ENCODE assay signal across 9 mouse cellular contexts in genomic region chr11:102215511-102215910, GRCm38 (mm10). TPM values are rescaled to one million over a fixed set of nuclear protein-coding genes. Genes with fewer than 3 reads are reported as not detected.
DNase-seq lines count a peak whose midpoint lies in the region; ATAC-seq lines count a peak whose summit lies in the region.
"Had no signal": no experiment of that assay in that cellular context is flagged by ENCODE, and none has a peak within 500 bp of the region (broad histone marks: within the 10 kb centered on the region; RNA-seq: fewer than 3 reads in every experiment).

No protein-coding gene starts in this region.

- H3K27me3 ChIP-seq in midbrain, embryonic 10.5 days (ENCODE audit: low read depth, poor library complexity, severe bottlenecking): no peaks in the 10 kb centered on the region
- no peaks in the 10 kb centered on the region for H3K27me3 ChIP-seq in midbrain, embryonic 14.5 days (ENCODE audit: control insufficient read depth, insufficient read depth, low read length)
- H3K27me3 ChIP-seq in intestine, embryonic 14.5 days (replicated peaks; ENCODE audit: control insufficient read depth, insufficient read depth, low read length): no peaks in the 10 kb centered on the region
- H3K27me3 ChIP-seq in stomach, embryonic 14.5 days (ENCODE audit: control insufficient read depth, insufficient read depth, low read length): no peaks in the 10 kb centered on the region

- ATAC-seq in midbrain, embryonic 14.5 days (ENCODE audit: low FRiP score, low TSS enrichment): no peak
- ATAC-seq in intestine, embryonic 14.5 days (replicated peaks; ENCODE audit: low FRiP score, low TSS enrichment, low read depth): no peak
- ATAC-seq in stomach, embryonic 14.5 days (ENCODE audit: insufficient number of reproducible peaks, insufficient read depth, low FRiP score, low read depth): no peak
- ATAC-seq: inflammation-experienced regulatory T-cells, adult 6 months had no signal

- no peak overlapping the region for H3K4me3 ChIP-seq in midbrain, embryonic 10.5 days
- no peak overlapping the region for H3K4me3 ChIP-seq in midbrain, embryonic 14.5 days (replicated peaks; ENCODE audit: low read depth, low read length)
- no peak overlapping the region for H3K4me3 ChIP-seq in intestine, embryonic 14.5 days (ENCODE audit: low read depth, low read length)
- peak overlapping the region; percentile 8; the same call in 1 of the 2 replicates for H3K4me3 ChIP-seq in stomach, embryonic 14.5 days (ENCODE audit: low read depth, low read length)

- no peak overlapping the region for H3K4me2 ChIP-seq in midbrain, embryonic 14.5 days (ENCODE audit: low read length)
- peak overlapping the region; percentile 91 for H3K4me2 ChIP-seq in intestine, embryonic 14.5 days (ENCODE audit: low read length)
- H3K4me2 ChIP-seq in stomach, embryonic 14.5 days (replicated peaks; ENCODE audit: low read depth, low read length): peak overlapping the region; percentile 97

- peaks cover 37% of the 10 kb centered on the region for H3K36me3 ChIP-seq in midbrain, embryonic 10.5 days
- H3K36me3 ChIP-seq in midbrain, embryonic 14.5 days (ENCODE audit: control insufficient read depth, insufficient read depth, low read length): peaks cover 31% of the 10 kb centered on the region
- 0 out of 2 replicates have a peak, but pooled peaks cover 6% of the 10 kb centered on the region for H3K36me3 ChIP-seq in intestine, embryonic 14.5 days (ENCODE audit: control insufficient read depth, insufficient read depth, low read length)
- H3K36me3 ChIP-seq in stomach, embryonic 14.5 days (ENCODE audit: control insufficient read depth, insufficient read depth, low read length): no peaks in the 10 kb centered on the region

- WGBS in midbrain, embryonic 10.5 days: 85% methylated on average over 11 of the region's 11 CpGs
- WGBS in midbrain, embryonic 14.5 days: 76% methylated on average over 11 of the region's 11 CpGs
- WGBS in intestine, embryonic 14.5 days: 54% methylated on average over 11 of the region's 11 CpGs
- 62% methylated on average over 11 of the region's 11 CpGs for WGBS in stomach, embryonic 14.5 days

- H3K9ac ChIP-seq in midbrain, embryonic 14.5 days (replicated peaks; ENCODE audit: low read length): no peak overlapping the region
- H3K9ac ChIP-seq in intestine, embryonic 14.5 days (ENCODE audit: low read length): peak overlapping the region; percentile 27
- no peak overlapping the region; the same call in 1 of the 2 replicates for H3K9ac ChIP-seq in stomach, embryonic 14.5 days (replicated peaks; ENCODE audit: low read depth, low read length)

- peak; percentile 94 for DNase-seq in heart, adult 11 months
- no peak for DNase-seq in heart, adult 9 months (ENCODE audit: low spot score in 2 of 2)
- DNase-seq in midbrain, embryonic 10.5 days (ENCODE audit: low spot score): no peak
- no peak for DNase-seq in midbrain, embryonic 14.5 days
- DNase-seq in intestine, embryonic 14.5 days (ENCODE audit: low spot score): no peak
- no peak for DNase-seq in testis, postnatal 10 days (ENCODE audit: low spot score)
- DNase-seq in adrenal gland, adult 8-10 months: no peak

- H3K9me3 ChIP-seq in midbrain, embryonic 10.5 days (replicated peaks): no peaks in the 10 kb centered on the region
- H3K9me3 ChIP-seq in midbrain, embryonic 14.5 days (ENCODE audit: control insufficient read depth, low read length): no peaks in the 10 kb centered on the region
- H3K9me3 ChIP-seq in intestine, embryonic 14.5 days (ENCODE audit: control insufficient read depth, low read length): no peaks in the 10 kb centered on the region
- H3K9me3 ChIP-seq in stomach, embryonic 14.5 days (ENCODE audit: control insufficient read depth, low read depth, low read length): no peaks in the 10 kb centered on the region

- peak overlapping the region; percentile 7; the same call in 1 of the 2 replicates for H3K27ac ChIP-seq in midbrain, embryonic 10.5 days (replicated peaks)
- no peak overlapping the region for H3K27ac ChIP-seq in midbrain, embryonic 14.5 days (replicated peaks; ENCODE audit: low read depth, low read length)
- peak overlapping the region; percentile 83 for H3K27ac ChIP-seq in intestine, embryonic 14.5 days (ENCODE audit: low read depth)
- H3K27ac ChIP-seq in stomach, embryonic 14.5 days (ENCODE audit: low read length): peak overlapping the region; percentile 94

- peaks cover 84% of the 10 kb centered on the region for H3K4me1 ChIP-seq in midbrain, embryonic 10.5 days
- H3K4me1 ChIP-seq in midbrain, embryonic 14.5 days (ENCODE audit: control insufficient read depth, insufficient read depth, low read length): peaks cover 48% of the 10 kb centered on the region
- peaks cover 91% of the 10 kb centered on the region for H3K4me1 ChIP-seq in intestine, embryonic 14.5 days (replicated peaks; ENCODE audit: control insufficient read depth, insufficient read depth, low read length)
- H3K4me1 ChIP-seq in stomach, embryonic 14.5 days (ENCODE audit: control insufficient read depth, insufficient read depth, low read length): peaks cover 82% of the 10 kb centered on the region

RNA-seq across cellular contexts. Expression of gene Hdac5, which starts 14.5 kb away (rescaled TPM):
- polyA plus RNA-seq in midbrain, embryonic 10.5 days (2016; fragmentation: Nextera tagmentation; extraction: Ambion mirVana): 57.3 and 68.9 TPM in 2 replicates
- 54.4 and 56.6 TPM in 2 replicates for polyA plus RNA-seq in midbrain, embryonic 14.5 days (2014; fragmentation: Nextera tagmentation; extraction: Ambion mirVana)
- polyA plus RNA-seq in intestine, embryonic 14.5 days (2014; fragmentation: Nextera tagmentation; extraction: Ambion mirVana): 45.4 and 53.2 TPM in 2 replicates
- polyA plus RNA-seq in stomach, embryonic 14.5 days (2014; fragmentation: Nextera tagmentation; extraction: Ambion mirVana): 41.5 and 46.4 TPM in 2 replicates
- 100 to 1,000 TPM; 100 to 175 (median 132) TPM for total RNA-seq in adrenal gland, adult 8-10 months (2022)

RNA-seq across cellular contexts. Expression of gene G6pc3, which starts 26.1 kb away (rescaled TPM):
- polyA plus RNA-seq in midbrain, embryonic 10.5 days (2016; fragmentation: Nextera tagmentation; extraction: Ambion mirVana): 39.1 and 41.5 TPM in 2 replicates
- polyA plus RNA-seq in midbrain, embryonic 14.5 days (2014; fragmentation: Nextera tagmentation; extraction: Ambion mirVana): 31.6 and 43.7 TPM in 2 replicates
- 36.0 and 37.4 TPM in 2 replicates for polyA plus RNA-seq in intestine, embryonic 14.5 days (2014; fragmentation: Nextera tagmentation; extraction: Ambion mirVana)
- 34.4 and 36.6 TPM in 2 replicates for polyA plus RNA-seq in stomach, embryonic 14.5 days (2014; fragmentation: Nextera tagmentation; extraction: Ambion mirVana)
- 100 to 1,000 TPM; 143 to 173 (median 158) TPM for total RNA-seq in adrenal gland, adult 8-10 months (2022)

RNA-seq across cellular contexts. Expression of gene Lsm12, which starts 30.4 kb away (rescaled TPM):
- polyA plus RNA-seq in midbrain, embryonic 10.5 days (2016; fragmentation: Nextera tagmentation; extraction: Ambion mirVana): 141 and 144 TPM in 2 replicates
- polyA plus RNA-seq in midbrain, embryonic 14.5 days (2014; fragmentation: Nextera tagmentation; extraction: Ambion mirVana): 76.0 and 80.9 TPM in 2 replicates
- 88.4 and 89.9 TPM in 2 replicates for polyA plus RNA-seq in intestine, embryonic 14.5 days (2014; fragmentation: Nextera tagmentation; extraction: Ambion mirVana)
- 88.2 and 88.5 TPM in 2 replicates for polyA plus RNA-seq in stomach, embryonic 14.5 days (2014; fragmentation: Nextera tagmentation; extraction: Ambion mirVana)
- 10 to 100 TPM; 67.2 to 86.9 (median 81.0) TPM for total RNA-seq in adrenal gland, adult 8-10 months (2022)

RNA-seq across cellular contexts. Expression of gene BC030867, which starts 33.2 kb away (rescaled TPM):
- polyA plus RNA-seq in midbrain, embryonic 10.5 days (2016; fragmentation: Nextera tagmentation; extraction: Ambion mirVana): 25.8 and 27.3 TPM in 2 replicates
- 2.6 and 3.0 TPM in 2 replicates for polyA plus RNA-seq in midbrain, embryonic 14.5 days (2014; fragmentation: Nextera tagmentation; extraction: Ambion mirVana)
- polyA plus RNA-seq in intestine, embryonic 14.5 days (2014; fragmentation: Nextera tagmentation; extraction: Ambion mirVana): 16.5 and 16.6 TPM in 2 replicates
- polyA plus RNA-seq in stomach, embryonic 14.5 days (2014; fragmentation: Nextera tagmentation; extraction: Ambion mirVana): 11.4 and 11.8 TPM in 2 replicates
- total RNA-seq in adrenal gland, adult 8-10 months (2022): under 1 TPM; 0.41 to 0.83 (median 0.56) TPM

RNA-seq across cellular contexts. Expression of gene Asb16, which starts 53.0 kb away (rescaled TPM):
- polyA plus RNA-seq in midbrain, embryonic 10.5 days (2016; fragmentation: Nextera tagmentation; extraction: Ambion mirVana): 0.05 TPM in 1 of 2 replicates, not detected in the other
- 0.12 TPM in 1 of 2 replicates, not detected in the other for polyA plus RNA-seq in midbrain, embryonic 14.5 days (2014; fragmentation: Nextera tagmentation; extraction: Ambion mirVana)
- polyA plus RNA-seq in intestine, embryonic 14.5 days (2014; fragmentation: Nextera tagmentation; extraction: Ambion mirVana): 0.08 and 0.16 TPM in 2 replicates
- not detected in 2 replicates for polyA plus RNA-seq in stomach, embryonic 14.5 days (2014; fragmentation: Nextera tagmentation; extraction: Ambion mirVana)
- 1 to 10 TPM in 2 of 4 experiments, under 1 TPM in 2; 0.20 to 1.2 (median 0.78) TPM for total RNA-seq in adrenal gland, adult 8-10 months (2022)
- polyA plus RNA-seq: inflammation-experienced regulatory T-cells, adult 6 months had no signal
